Mouse (Mus musculus): ENCODE results near the gene Hoxd4.

DNA sequence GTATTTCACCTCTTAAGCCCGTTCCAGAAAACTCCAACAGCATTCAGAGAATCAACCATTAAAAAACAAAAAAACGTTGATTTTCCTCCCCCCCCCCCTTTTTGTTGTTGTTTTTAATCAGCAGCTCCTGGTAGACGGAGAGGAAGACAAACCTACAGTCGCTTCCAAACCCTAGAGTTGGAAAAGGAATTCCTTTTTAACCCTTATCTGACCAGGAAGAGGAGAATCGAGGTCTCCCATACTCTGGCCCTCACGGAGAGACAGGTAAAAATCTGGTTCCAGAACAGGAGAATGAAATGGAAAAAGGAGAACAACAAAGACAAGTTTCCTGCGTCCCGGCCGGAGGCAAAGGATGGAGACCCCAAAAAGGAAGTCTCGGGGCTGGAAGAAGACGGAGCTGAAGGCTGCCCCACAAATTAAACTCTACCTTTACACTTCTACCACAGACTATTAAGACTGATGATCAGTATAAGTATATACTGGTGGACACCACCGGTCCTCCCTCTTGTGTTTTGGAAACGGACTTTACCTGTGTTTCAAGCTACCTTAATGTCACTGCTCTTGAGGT lies 5.3 kb upstream of the Hoxd4 start:
- TF ChIP-seq CTCF (IDR thresholded peaks at IDR 0.05; ENCODE audit: insufficient read depth, low read depth, low read length) (no peak), POLR2A (IDR thresholded peaks at IDR 0.05; ENCODE audit: insufficient read depth, low read depth, low read length) (no peak)

All from olfactory bulb, adult 2 months (tissue).